Mouse (Mus musculus): ENCODE data around the gene Stac2. TPM values are rescaled to one million over a fixed set of nuclear protein-coding genes. Genes with fewer than 3 reads are reported as not detected.

The Stac2 gene
- polyA plus RNA-seq, 1 experiment from 2014 or later = 0.59 TPM

DNA sequence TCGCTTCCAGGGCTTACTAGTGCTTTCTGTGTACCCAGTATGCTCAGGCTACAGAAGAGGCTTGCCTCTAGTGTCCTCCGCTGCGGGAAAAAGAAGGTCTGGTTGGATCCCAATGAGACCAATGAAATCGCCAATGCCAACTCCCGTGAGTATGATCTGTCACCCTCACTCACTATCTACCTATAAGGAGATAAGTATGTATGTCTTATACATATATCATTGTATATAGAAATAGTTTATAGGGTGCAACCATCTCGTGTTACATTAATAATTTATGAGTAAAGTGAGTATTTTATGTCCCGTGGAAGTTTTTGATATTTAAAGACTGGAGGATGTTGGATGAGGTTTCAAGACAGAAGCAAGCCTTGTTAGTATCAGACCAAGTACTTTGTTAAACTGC lies 25.5 kb downstream of the Stac2 start:
- Histone ChIP-seq H3K4me2 (ENCODE audit: low read length) (peak overlapping the region; percentile 96), H3K27ac (replicated peaks in 1 of 2; ENCODE audit: control insufficient read depth in 1 of 2, insufficient read depth in 1 of 2, low read depth in 2 of 2, low read length in 2 of 2) (peak overlapping the region in 1 of 2 experiments; percentile 91; a peak in 2 of 4 replicates), H3K4me1 (ENCODE audit: control insufficient read depth in 2 of 2, insufficient read depth in 2 of 2, low read length in 2 of 2) (peaks cover 7 to 8% of the 10 kb centered on the region in 2 experiments), H3K9me3 (ENCODE audit: control insufficient read depth, low read length) (no peaks in the 10 kb centered on the region), H3K27me3 (ENCODE audit: control insufficient read depth, insufficient read depth, low read length) (no peaks in the 10 kb centered on the region), H3K36me3 (ENCODE audit: control insufficient read depth, insufficient read depth, low read length) (peaks cover 35% of the 10 kb centered on the region), H3K4me3 (ENCODE audit: control insufficient read depth in 1 of 2, insufficient read depth in 1 of 2, low read depth in 1 of 2, low read length in 2 of 2) (peak overlapping the region; percentile 86 to 95), H3K9ac (ENCODE audit: low read length) (peak overlapping the region; percentile 97)
- no peak for ATAC-seq (ENCODE audit: insufficient number of reproducible peaks, insufficient read depth, low FRiP score, low read depth)
- 23% methylated on average over 7 of the region's 7 CpGs for WGBS

DNA sequence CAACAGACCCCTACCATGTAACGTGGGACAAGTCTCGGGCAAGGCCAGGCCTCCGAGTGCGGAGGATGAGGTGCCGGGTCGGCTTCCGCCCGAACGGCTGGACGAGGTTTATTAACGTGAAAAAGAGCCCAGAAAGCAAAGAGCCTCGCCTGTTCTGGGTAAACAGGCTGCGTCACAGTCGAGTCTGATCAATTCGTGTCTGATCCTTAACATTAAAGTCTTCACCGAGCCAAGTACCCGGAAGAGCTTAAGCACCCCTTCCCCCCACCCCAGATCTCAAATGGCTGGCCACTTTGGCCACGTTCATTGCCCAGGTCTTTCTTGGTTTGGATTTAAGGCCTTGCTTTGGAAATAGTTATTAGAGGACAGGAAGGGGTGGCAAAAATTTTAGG lies 26.0 kb downstream of the Stac2 start:
- peaks cover 35% of the 10 kb centered on the region for H3K36me3 ChIP-seq (ENCODE audit: control insufficient read depth, insufficient read depth, low read length)
- H3K27me3 ChIP-seq (ENCODE audit: control insufficient read depth, insufficient read depth, low read length) = no peaks in the 10 kb centered on the region
- H3K4me3 ChIP-seq (ENCODE audit: control insufficient read depth in 1 of 2, insufficient read depth in 1 of 2, low read depth in 1 of 2, low read length in 2 of 2) = peak overlapping the region; percentile 86 to 95
- H3K9me3 ChIP-seq (ENCODE audit: control insufficient read depth, low read length) = no peaks in the 10 kb centered on the region
- peaks cover 7 to 8% of the 10 kb centered on the region in 2 experiments for H3K4me1 ChIP-seq (ENCODE audit: control insufficient read depth in 2 of 2, insufficient read depth in 2 of 2, low read length in 2 of 2)
- ATAC-seq (ENCODE audit: insufficient number of reproducible peaks, insufficient read depth, low FRiP score, low read depth) = no peak
- peak overlapping the region; percentile 85 to 91 for H3K27ac ChIP-seq (replicated peaks in 1 of 2; ENCODE audit: control insufficient read depth in 1 of 2, insufficient read depth in 1 of 2, low read depth in 2 of 2, low read length in 2 of 2)
- peak overlapping the region; percentile 96 for H3K4me2 ChIP-seq (ENCODE audit: low read length)
- peak overlapping the region; percentile 97 for H3K9ac ChIP-seq (ENCODE audit: low read length)
- WGBS = under 1% methylated on average over 18 of the region's 18 CpGs

DNA sequence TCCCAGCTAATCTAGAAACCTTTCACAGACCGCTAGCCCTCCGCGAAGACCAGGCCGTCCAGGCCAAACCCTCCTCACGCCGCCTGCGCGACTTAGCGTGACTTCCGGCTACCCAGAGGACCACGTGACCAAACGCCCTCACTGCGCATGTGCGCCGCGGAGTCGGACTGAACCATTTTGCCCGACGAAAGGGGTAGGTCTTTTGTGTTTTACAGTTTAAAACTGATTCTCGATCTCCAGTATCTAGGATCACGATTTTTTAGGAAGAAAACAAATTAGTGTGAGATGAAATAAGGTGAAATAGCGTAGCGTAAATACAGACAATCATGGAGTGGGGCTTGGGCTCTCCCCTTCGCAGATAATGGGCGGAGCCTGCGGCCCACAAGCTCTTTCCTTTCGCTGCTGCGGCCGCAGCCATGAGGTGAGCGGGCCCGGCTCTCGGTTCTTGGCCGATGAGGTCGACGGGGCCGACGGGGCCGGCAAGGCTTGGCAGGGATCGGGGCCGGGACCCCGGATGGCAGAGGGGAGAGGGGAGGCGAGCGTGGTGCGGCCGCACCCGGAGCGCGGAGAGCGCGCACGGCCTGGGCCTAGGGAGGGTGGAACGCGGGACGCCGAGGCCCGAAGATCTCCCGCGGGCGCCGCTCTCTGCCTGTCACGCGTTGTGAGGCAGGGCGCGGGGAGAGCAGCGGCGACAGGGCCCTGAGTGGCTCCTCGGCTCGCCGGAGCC lies 26.5 kb downstream of the Stac2 start, which contains the start of gene Rpl19:
Gene Rpl19 (plus strand): TSS at position 141 of the 727 bp plus-strand sequence.
- under 1% methylated on average over 68 of the region's 69 CpGs for WGBS
- peaks cover 35% of the 10 kb centered on the region for H3K36me3 ChIP-seq (ENCODE audit: control insufficient read depth, insufficient read depth, low read length)
- H3K4me3 ChIP-seq (ENCODE audit: control insufficient read depth in 1 of 2, insufficient read depth in 1 of 2, low read depth in 1 of 2, low read length in 2 of 2) = peak within 1 kb of the TSS; percentile 86 to 95
- peak within 1 kb of the TSS; percentile 97 for H3K9ac ChIP-seq (ENCODE audit: low read length)
- ATAC-seq (ENCODE audit: insufficient number of reproducible peaks, insufficient read depth, low FRiP score, low read depth) = peak; percentile 74
- H3K27ac ChIP-seq (replicated peaks in 1 of 2; ENCODE audit: control insufficient read depth in 1 of 2, insufficient read depth in 1 of 2, low read depth in 2 of 2, low read length in 2 of 2) = peak within 1 kb of the TSS; percentile 85 to 91
- no peaks in the 10 kb centered on the region for H3K9me3 ChIP-seq (ENCODE audit: control insufficient read depth, low read length)
- H3K27me3 ChIP-seq (ENCODE audit: control insufficient read depth, insufficient read depth, low read length) = no peaks in the 10 kb centered on the region
- peaks cover 6 to 8% of the 10 kb centered on the region in 2 experiments for H3K4me1 ChIP-seq (ENCODE audit: control insufficient read depth in 2 of 2, insufficient read depth in 2 of 2, low read length in 2 of 2)
- peak within 1 kb of the TSS; percentile 96 for H3K4me2 ChIP-seq (ENCODE audit: low read length)

DNA sequence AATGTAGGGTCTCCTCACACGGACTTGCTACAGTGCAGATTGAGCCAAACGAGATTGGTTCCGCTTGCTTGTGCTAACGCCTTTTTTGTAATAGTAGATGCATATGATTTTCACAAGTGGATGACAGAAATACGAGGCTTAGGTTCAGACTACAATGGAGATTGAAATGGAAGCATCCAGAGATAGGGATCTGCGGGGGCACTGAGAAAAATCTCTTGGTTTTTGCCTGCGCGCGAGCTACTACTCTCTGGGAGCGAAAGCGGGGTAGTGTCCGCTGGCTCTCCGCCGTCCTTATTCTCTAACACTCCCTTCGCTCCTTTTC lies 27.1 kb downstream of the Stac2 start:
- Histone ChIP-seq H3K4me3 (ENCODE audit: control insufficient read depth in 1 of 2, insufficient read depth in 1 of 2, low read depth in 1 of 2, low read length in 2 of 2) (peak overlapping the region; percentile 86 to 95), H3K9me3 (ENCODE audit: control insufficient read depth, low read length) (no peaks in the 10 kb centered on the region), H3K27me3 (ENCODE audit: control insufficient read depth, insufficient read depth, low read length) (no peaks in the 10 kb centered on the region), H3K9ac (ENCODE audit: low read length) (peak overlapping the region; percentile 97), H3K27ac (replicated peaks in 1 of 2; ENCODE audit: control insufficient read depth in 1 of 2, insufficient read depth in 1 of 2, low read depth in 2 of 2, low read length in 2 of 2) (peak overlapping the region; percentile 85 to 91), H3K4me1 (ENCODE audit: control insufficient read depth in 2 of 2, insufficient read depth in 2 of 2, low read length in 2 of 2) (peaks cover 11 to 13% of the 10 kb centered on the region in 2 experiments), H3K36me3 (ENCODE audit: control insufficient read depth, insufficient read depth, low read length) (peaks cover 33% of the 10 kb centered on the region), H3K4me2 (ENCODE audit: low read length) (peak overlapping the region; percentile 96)
- ATAC-seq (ENCODE audit: insufficient number of reproducible peaks, insufficient read depth, low FRiP score, low read depth) = no peak
- WGBS = 8% methylated on average over 15 of the region's 15 CpGs

DNA sequence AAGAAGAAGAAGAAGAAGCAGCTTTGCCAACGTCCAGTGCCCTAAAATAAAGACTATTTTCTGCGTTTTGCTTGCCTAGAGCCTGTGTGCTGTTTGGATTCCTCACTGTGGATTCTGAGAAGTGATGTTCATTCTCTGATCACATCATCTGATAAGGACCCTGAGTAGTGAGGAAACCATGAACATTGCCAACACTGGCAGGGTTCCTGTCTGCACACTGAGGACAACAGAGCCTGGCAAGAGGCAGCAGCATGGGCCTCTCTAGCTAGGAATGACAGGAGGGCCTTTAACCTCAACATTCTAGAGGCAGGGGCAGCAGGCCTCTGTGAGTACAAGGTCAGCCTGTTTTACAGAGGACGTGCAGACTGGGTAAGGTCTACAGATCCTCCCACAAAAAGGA lies 28.7 kb downstream of the Stac2 start:
- WGBS = 87% methylated on average over 3 of the region's 3 CpGs
- Histone ChIP-seq H3K4me2 (ENCODE audit: low read length) (no peak overlapping the region), H3K36me3 (ENCODE audit: control insufficient read depth, insufficient read depth, low read length) (peaks cover 16% of the 10 kb centered on the region), H3K27me3 (ENCODE audit: control insufficient read depth, insufficient read depth, low read length) (no peaks in the 10 kb centered on the region), H3K9me3 (ENCODE audit: control insufficient read depth, low read length) (no peaks in the 10 kb centered on the region), H3K9ac (ENCODE audit: low read length) (no peak overlapping the region), H3K27ac (replicated peaks in 1 of 2; ENCODE audit: control insufficient read depth in 1 of 2, insufficient read depth in 1 of 2, low read depth in 2 of 2, low read length in 2 of 2) (no peak overlapping the region), H3K4me3 (ENCODE audit: control insufficient read depth in 1 of 2, insufficient read depth in 1 of 2, low read depth in 1 of 2, low read length in 2 of 2) (no peak overlapping the region), H3K4me1 (ENCODE audit: control insufficient read depth in 2 of 2, insufficient read depth in 2 of 2, low read length in 2 of 2) (peaks cover 13 to 20% of the 10 kb centered on the region in 2 experiments)
- ATAC-seq (ENCODE audit: insufficient number of reproducible peaks, insufficient read depth, low FRiP score, low read depth) = no peak

DNA sequence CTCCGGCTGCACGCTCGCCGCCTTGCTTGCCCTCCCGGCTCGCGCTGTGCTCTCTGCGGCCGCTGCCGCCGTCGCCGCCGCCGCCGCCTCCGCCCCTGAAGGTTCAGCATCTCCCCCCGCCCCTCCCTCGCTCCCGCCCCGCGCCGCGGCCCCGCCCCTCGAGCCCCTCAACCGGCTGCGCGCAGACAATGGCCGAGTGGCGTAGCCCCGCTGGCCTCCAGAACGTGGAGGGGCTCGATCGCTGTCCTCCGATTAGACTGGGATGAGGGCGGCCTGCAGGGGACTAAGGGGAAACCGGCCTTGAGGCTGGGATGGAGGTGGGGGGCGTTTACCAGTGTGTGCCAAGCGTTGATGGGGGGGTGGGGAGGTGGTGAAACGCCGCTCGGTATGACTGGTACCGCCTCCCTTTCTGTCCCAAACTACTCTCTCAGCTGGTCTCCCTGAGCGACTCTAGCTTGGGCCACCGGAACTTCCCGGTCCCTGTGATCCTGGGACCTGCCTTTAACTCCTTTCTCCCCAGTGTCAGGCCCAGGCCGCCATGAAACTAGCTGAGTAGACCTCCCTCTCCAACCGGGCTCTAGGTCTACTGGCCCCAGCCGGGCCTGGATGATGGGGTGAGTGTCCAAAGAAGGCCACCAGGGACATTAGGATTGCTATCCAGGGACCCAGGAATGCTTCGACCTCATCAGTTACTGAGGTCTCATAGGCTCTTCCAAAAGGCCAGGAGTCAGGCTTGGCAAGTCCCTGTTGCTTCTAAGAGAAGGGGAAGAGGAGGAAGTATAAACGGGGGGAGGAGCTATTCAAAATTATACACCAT lies 30.5 kb downstream of the Stac2 start, which contains the start of gene Cacnb1:
Gene Cacnb1 (minus strand): TSS at position 480 of the 817 bp plus-strand sequence.
- peaks cover 13 to 23% of the 10 kb centered on the region in 2 experiments for H3K4me1 ChIP-seq (ENCODE audit: control insufficient read depth in 2 of 2, insufficient read depth in 2 of 2, low read length in 2 of 2)
- H3K36me3 ChIP-seq (ENCODE audit: control insufficient read depth, insufficient read depth, low read length) = no peaks in the 10 kb centered on the region
- no peaks in the 10 kb centered on the region for H3K9me3 ChIP-seq (ENCODE audit: control insufficient read depth, low read length)
- 1% methylated on average over 48 of the region's 52 CpGs for WGBS
- peak within 1 kb of the TSS; percentile 86 for H3K9ac ChIP-seq (ENCODE audit: low read length)
- H3K27me3 ChIP-seq (ENCODE audit: control insufficient read depth, insufficient read depth, low read length) = no peaks in the 10 kb centered on the region
- peak within 1 kb of the TSS; percentile 100 for H3K4me2 ChIP-seq (ENCODE audit: low read length)
- H3K27ac ChIP-seq (replicated peaks in 1 of 2; ENCODE audit: control insufficient read depth in 1 of 2, insufficient read depth in 1 of 2, low read depth in 2 of 2, low read length in 2 of 2) = peak within 1 kb of the TSS; percentile 65 to 77
- peak within 1 kb of the TSS; percentile 77 to 79 for H3K4me3 ChIP-seq (ENCODE audit: control insufficient read depth in 1 of 2, insufficient read depth in 1 of 2, low read depth in 1 of 2, low read length in 2 of 2)
- peak; percentile 27 for ATAC-seq (ENCODE audit: insufficient number of reproducible peaks, insufficient read depth, low FRiP score, low read depth)

DNA sequence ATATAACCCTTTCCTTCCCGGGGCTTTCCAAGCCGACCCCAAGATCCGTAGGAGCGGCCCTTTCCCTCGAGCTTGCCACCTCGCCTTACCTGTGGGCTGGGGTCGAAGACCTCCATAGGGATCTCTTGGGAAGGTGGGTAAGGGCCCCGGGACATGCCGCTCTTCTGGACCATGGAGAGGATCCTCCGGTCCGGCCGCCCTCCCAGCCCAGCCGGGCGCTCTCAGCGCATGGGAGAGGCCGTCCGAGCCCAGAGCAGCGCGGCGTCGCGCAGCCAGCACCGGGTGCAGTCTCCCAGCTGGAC lies 31.1 kb downstream of the Stac2 start:
- peak; percentile 22 for ATAC-seq (ENCODE audit: insufficient number of reproducible peaks, insufficient read depth, low FRiP score, low read depth)
- Histone ChIP-seq H3K27me3 (ENCODE audit: control insufficient read depth, insufficient read depth, low read length) (no peaks in the 10 kb centered on the region), H3K27ac (replicated peaks in 1 of 2; ENCODE audit: control insufficient read depth in 1 of 2, insufficient read depth in 1 of 2, low read depth in 2 of 2, low read length in 2 of 2) (peak overlapping the region in 1 of 2 experiments; percentile 77; a peak in 2 of 4 replicates), H3K9ac (ENCODE audit: low read length) (peak overlapping the region; percentile 86), H3K36me3 (ENCODE audit: control insufficient read depth, insufficient read depth, low read length) (no peaks in the 10 kb centered on the region), H3K4me3 (ENCODE audit: control insufficient read depth in 1 of 2, insufficient read depth in 1 of 2, low read depth in 1 of 2, low read length in 2 of 2) (peak overlapping the region; percentile 77 to 79), H3K4me1 (ENCODE audit: control insufficient read depth in 2 of 2, insufficient read depth in 2 of 2, low read length in 2 of 2) (peaks cover 13 to 20% of the 10 kb centered on the region in 2 experiments), H3K4me2 (ENCODE audit: low read length) (peak overlapping the region; percentile 100), H3K9me3 (ENCODE audit: control insufficient read depth, low read length) (no peaks in the 10 kb centered on the region)
- under 1% methylated on average over 23 of the region's 23 CpGs for WGBS

Data from heart, embryonic 14.5 days (tissue).